Mouse (Mus musculus): Measurements from ENCODE around the gene Cyp4a12a. TPM values are rescaled to one million over a fixed set of nuclear protein-coding genes. Genes with fewer than 3 reads are reported as not detected.
"Not testable (repeated sequence)": the region's sequence is repeated elsewhere in the genome, so short reads cannot be mapped to it uniquely, and the experiment has no call there.

Gene Cyp4a12a
- total RNA-seq (2017): not detected in 2 replicates

DNA sequence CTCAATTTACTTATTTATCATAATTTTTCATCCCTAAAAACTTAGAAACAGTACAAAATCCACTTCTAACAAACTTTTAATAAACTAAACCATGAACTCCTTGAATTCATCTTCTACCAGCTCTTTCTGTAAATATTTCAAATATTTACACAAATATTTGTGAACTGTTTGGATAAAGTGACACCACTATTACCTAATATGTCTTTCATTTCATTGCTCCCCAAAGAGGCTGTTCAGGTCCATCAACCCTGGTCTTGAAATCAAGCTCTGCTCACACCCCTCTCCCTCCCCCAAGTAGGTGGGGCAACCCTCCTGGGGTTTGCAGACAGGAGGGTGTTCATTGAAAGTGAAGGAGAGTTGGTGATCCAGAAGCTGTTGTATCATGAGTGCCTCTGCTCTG lies at the start of gene Cyp4a12a:
Cyp4a12a (plus strand) TSS at position 301 of the 400 bp plus-strand sequence.
- not testable (repeated sequence) for ATAC-seq (replicated peaks; ENCODE audit: low read depth, poor library complexity, severe bottlenecking)

DNA sequence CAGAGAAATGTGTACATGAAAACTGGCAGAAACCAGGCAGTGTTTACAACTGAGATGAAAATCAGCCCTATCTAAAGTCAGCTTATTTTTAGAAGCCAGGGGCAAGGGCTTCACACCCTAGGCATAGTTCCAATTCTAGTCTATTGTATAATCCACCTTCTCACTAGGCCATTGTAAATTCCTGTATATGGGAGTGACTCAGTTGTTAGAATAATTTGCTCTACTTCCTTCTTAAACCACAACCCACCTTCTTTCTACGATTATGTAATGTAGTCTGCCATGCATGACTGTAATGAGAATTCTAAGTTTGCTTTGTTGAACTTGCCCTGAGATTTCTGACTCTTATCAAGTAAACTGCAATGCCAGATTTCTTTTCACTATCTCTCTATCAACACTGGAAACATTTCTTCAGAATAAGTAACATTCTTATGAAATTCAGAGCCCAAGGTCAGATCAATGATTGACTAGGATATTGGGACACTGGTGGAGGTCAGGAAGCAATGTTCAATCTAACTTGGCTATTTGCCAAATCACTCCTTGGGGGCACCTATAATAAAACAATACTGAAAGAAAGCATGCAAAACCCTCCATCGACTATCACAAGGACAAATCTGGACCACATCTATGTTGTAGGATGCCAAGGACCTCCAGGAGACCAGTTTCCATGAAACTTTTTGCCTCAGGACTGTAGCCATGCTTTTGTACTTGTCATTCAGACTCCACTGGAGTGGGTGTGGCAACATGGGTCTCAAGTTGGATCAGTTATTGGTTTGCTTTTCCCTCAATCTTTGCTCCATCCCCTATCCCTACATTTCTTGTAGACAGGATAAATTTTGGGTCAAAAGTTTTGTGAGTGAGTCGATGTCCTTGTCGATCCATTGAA lies 33.9 kb upstream of the Cyp4a12a start:
- ATAC-seq (replicated peaks; ENCODE audit: low read depth, poor library complexity, severe bottlenecking): not testable (repeated sequence)

DNA sequence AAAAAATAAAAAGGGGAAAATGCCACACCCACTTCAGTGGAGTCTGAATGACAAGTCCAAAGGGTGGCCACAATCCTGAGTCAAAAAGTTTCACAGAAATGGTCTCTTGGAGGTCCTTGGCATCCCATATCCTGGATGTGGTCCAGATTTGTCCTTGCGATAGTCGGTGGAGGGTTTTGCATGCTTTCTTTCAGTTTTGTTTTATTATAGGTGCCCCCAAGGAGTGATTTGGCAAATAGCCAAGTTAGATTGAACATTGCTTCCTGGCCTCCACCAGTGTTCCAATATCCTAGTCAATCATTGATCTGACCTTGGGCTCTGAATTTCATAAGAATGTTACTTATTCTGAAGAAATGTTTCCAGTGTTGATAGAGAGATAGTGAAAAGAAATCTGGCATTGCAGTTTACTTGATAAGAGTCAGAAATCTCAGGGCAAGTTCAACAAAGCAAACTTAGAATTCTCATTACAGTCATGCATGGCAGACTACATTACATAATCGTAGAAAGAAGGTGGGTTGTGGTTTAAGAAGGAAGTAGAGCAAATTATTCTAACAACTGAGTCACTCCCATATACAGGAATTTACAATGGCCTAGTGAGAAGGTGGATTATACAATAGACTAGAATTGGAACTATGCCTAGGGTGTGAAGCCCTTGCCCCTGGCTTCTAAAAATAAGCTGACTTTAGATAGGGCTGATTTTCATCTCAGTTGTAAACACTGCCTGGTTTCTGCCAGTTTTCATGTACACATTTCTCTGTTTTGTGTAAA lies 20.4 kb upstream of the Cyp4a12a start:
- not testable (repeated sequence) for ATAC-seq (replicated peaks; ENCODE audit: low read depth, poor library complexity, severe bottlenecking)

DNA sequence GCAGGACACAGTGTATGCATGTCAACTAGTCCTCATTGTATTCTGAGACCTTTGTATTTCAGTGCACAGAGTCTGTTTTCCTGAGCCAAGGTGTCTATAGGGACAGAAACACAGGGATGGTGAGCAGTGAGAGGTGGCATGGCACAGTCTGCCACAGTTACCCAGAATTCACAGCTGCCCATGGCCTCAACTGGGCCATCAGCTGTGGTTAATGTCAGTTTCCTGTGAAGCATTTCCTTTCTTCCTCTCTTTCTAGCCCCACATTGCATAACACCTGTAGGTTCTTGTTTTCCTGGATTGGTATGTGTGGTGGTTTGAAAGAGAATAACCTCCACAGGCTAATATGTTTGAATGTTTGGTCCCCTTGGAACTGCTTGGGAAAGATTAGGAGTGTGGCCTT lies 18.5 kb upstream of the Cyp4a12a start:
- peak; percentile 94 for ATAC-seq (replicated peaks; ENCODE audit: low read depth, poor library complexity, severe bottlenecking)

DNA sequence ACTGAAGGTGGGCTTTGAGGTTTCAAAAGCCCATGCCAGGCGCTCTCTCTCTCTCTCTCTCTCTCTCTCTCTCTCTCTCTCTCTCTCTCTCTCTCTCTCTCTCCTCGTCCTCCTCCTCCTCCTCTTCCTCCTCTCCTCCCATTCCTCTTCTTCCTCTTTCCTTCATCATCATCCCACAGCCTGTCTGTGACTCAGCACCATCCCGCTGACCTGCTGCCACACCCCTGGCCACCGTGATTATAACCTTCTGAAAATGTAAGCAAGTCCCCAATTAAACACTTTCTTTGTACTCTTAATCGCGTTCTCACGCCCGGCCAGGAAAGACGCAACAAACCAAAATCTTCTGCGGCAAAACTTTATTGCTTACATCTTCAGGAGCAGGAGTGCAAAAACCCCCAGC lies 18.1 kb upstream of the Cyp4a12a start:
- ATAC-seq (replicated peaks; ENCODE audit: low read depth, poor library complexity, severe bottlenecking): peak; percentile 53; the same call in 1 of the 2 replicates

DNA sequence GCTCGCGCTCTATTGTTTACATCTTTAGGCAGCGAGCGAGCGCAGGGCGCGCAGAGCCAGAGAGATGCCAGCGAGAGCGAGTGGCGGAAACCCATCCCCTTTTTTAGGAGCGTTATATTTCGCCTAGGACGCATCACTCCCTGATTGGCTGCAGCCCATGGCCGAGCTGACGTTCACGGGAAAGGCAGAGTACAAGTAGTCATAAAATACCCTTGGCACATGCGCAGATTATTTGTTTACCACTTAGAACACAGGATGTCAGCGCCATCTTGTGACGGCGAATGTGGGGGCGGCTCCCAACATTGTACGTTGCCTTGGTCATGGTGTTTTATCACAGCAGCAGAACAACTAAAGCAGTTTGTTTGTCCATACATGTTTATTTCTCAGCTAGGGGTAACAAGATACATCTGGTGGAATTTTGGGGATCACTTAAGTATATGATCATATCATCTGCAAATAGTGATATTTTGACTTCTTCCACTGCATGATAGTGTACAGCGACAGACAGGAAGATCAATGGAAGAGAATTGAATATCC lies 17.5 kb upstream of the Cyp4a12a start:
- ATAC-seq (replicated peaks; ENCODE audit: low read depth, poor library complexity, severe bottlenecking): peak; percentile 57; the same call in 1 of the 2 replicates

DNA sequence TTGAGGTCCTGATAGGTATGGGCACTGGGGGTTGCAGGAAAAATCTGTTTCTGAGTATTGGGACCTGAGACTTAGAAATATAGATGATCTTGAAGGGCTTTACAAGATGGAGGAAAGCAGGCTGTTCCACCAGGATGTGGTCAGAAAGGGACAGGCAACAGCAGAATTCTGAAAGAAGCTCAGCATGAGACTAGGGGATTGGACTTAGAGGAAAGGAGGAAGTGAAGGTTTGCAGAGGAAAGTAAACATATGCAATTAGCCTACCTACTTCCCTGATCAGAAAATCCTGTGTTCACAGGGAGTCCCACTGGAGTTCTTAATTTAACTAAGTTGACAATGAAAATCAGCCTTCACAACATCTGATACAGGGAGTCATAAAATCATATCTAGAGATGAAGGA lies 26.9 kb downstream of the Cyp4a12a start:
- peak; percentile 45; the same call in 1 of the 2 replicates for ATAC-seq (replicated peaks; ENCODE audit: low read depth, poor library complexity, severe bottlenecking)

DNA sequence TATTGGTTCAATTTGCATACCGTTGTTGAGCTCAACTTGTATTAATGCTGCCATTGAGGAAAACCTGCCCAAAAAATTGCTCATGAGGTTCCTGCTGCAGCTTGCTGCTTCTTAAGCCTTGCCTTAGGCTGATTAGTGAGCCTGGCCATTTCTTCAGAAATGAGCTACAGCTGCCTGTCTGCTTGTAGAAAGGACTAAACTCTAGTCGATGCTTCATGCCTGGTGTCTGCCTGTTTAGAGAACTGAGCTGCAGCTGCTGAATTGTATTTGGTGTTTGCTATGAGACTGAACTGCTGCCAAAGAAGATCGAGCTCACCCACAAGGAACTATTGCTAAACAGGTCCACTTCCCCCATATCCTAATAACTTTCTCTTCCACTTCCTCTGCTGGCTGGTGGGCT lies 66.8 kb downstream of the Cyp4a12a start:
- peak; percentile 56; the same call in 1 of the 2 replicates for ATAC-seq (replicated peaks; ENCODE audit: low read depth, poor library complexity, severe bottlenecking)

DNA sequence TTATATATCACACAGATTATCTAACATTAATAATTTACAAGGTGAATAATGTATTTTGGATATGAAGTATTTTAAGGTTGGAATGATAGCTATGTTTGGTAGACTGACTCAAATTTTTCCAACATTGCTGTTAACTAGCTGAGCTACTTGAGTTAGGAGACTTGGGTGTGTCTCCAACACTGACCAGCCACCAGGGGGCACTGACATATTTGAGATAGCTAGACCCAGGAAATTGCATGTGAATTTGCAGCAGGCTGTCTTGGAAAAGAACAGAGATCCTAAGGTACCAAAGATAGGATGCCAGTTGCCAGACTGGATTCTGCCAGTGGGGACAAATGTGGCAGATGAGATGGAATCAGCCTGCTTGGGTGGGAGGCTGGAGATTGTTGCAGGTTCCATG lies 69.2 kb downstream of the Cyp4a12a start:
- peak; percentile 80 for ATAC-seq (replicated peaks; ENCODE audit: low read depth, poor library complexity, severe bottlenecking)

Other genes with a start within 250 kb of the Cyp4a12a start
- gene Tal1, start 242.6 kb upstream of the Cyp4a12a start, total RNA-seq (2017): 38.4 and 47.6 TPM in 2 replicates
- 9.3 and 13.0 TPM in 2 replicates for gene Pdzk1ip1, start 210.3 kb upstream of the Cyp4a12a start, total RNA-seq (2017)
- 0.09 TPM in 1 of 2 replicates, not detected in the other for gene Cyp4x1, start 164.8 kb upstream of the Cyp4a12a start, total RNA-seq (2017)
- not detected in 2 replicates for gene Cyp4a29, start 57.0 kb upstream of the Cyp4a12a start, total RNA-seq (2017)
- gene Cyp4a12b, start 112.6 kb downstream of the Cyp4a12a start, total RNA-seq (2017): not detected in 2 replicates
- not detected in 2 replicates for gene Cyp4a30b, start 153.6 kb downstream of the Cyp4a12a start, total RNA-seq (2017)
- gene Cyp4a14, start 197.1 kb downstream of the Cyp4a12a start, total RNA-seq (2017): not detected in 2 replicates
- not detected in 2 replicates for gene Cyp4a10, start 219.2 kb downstream of the Cyp4a12a start, total RNA-seq (2017)

All from common myeloid progenitor, adult 5-6 weeks (primary cell).